Mouse (Mus musculus) liver, embryonic 11.5 days (tissue): Measurements from ENCODE around the gene Tnfrsf22. TPM values are rescaled to one million over a fixed set of nuclear protein-coding genes. Genes with fewer than 3 reads are reported as not detected.
A peak's percentile ranks its signal among the peaks of the same experiment; 100 is the strongest.
"Not testable (repeated sequence)": the region's sequence is repeated elsewhere in the genome, so short reads cannot be mapped to it uniquely, and the experiment has no call there.

Experiments
- ATAC-seq: fragments of 200-750 bp; cut with Nextera tagmentation; replicated peaks from 2 replicates; pipeline ENCODE4 v1.8.0; 2017; ENCODE audit warnings: moderate number of reproducible peaks, mild to moderate bottlenecking, moderate TSS enrichment, moderate library complexity; ENCODE audit not compliant: low FRiP score
- DNase-seq: peaks from one replicate; pipeline ENCODE4 v3.0.0-alpha.2; 2017; ENCODE audit warnings: low spot score
- H3K27ac ChIP-seq: fragments of 300-500 bp; sonication (generic); 2 replicates; pipeline ENCODE4 v1.5.1; 2014; ENCODE audit warnings: mild to moderate bottlenecking, low read depth, low read length, control low read depth
- H3K27me3 ChIP-seq: fragments of 300-500 bp; sonication (generic); replicated peaks from 2 replicates; pipeline ENCODE4 v1.6.1; 2014; ENCODE audit warnings: low read length, mixed read lengths; ENCODE audit not compliant: control insufficient read depth, insufficient read depth
- H3K36me3 ChIP-seq: fragments of 300-500 bp; sonication (generic); 2 replicates; pipeline ENCODE4 v1.6.1; 2014; ENCODE audit warnings: mild to moderate bottlenecking, low read length, moderate library complexity, mixed read lengths; ENCODE audit not compliant: control insufficient read depth, insufficient read depth
- H3K4me1 ChIP-seq: fragments of 300-500 bp; sonication (generic); replicated peaks from 2 replicates; pipeline ENCODE4 v1.6.1; 2014; ENCODE audit warnings: low read length, mixed read lengths; ENCODE audit not compliant: control insufficient read depth, insufficient read depth
- H3K4me2 ChIP-seq: fragments of 300-500 bp; sonication (generic); 2 replicates; pipeline ENCODE4 v1.6.1; 2014; ENCODE audit warnings: mild to moderate bottlenecking, control low read depth, moderate library complexity
- H3K4me3 ChIP-seq: fragments of 300-500 bp; sonication (generic); 2 replicates; pipeline ENCODE4 v1.5.1; 2014; ENCODE audit warnings: low read depth, low read length, control low read depth
- H3K9ac ChIP-seq: fragments of 300-500 bp; sonication (generic); 2 replicates; pipeline ENCODE4 v1.6.1; 2014; ENCODE audit warnings: low read depth, low read length, control low read depth
- H3K9me3 ChIP-seq: fragments of 300-500 bp; sonication (generic); 2 replicates; pipeline ENCODE4 v1.6.1; 2016; ENCODE audit warnings: low read length, inconsistent platforms, mixed read lengths; ENCODE audit not compliant: control insufficient read depth
- WGBS: fragments of 180-500 bp; shearing (Covaris S2); extraction: QIAGEN DNeasy Blood & Tissue Kit; methylation state at CpG from one replicate; pipeline ENCODE4 v1.1.7; 2014; 5-methylcytosine and 5-hydroxymethylcytosine counted together
- polyA plus RNA-seq: library from polyadenylated mRNA; unstranded; fragments of >200 nt; fragmentation: Nextera tagmentation; extraction: Ambion mirVana; gene quantifications from 2 replicates; pipeline ENCODE4 v1.2.1, GENCODE M21; 2014

Tnfrsf22 gene
- polyA plus RNA-seq, 1 experiment from 2014 or later: 2.6 TPM

GRCm38 (mm10) chr7:143663470-143663869 lies 14.0 kb upstream of the Tnfrsf22 start:
- no peak overlapping the region for H3K4me2 ChIP-seq
- ATAC-seq (no peak), DNase-seq (no peak)
- no peak overlapping the region for H3K27ac ChIP-seq
- no peaks in the 10 kb centered on the region for H3K27me3 ChIP-seq
- no peaks in the 10 kb centered on the region for H3K36me3 ChIP-seq
- H3K4me1 ChIP-seq: no peaks in the 10 kb centered on the region
- H3K9me3 ChIP-seq: no peaks in the 10 kb centered on the region
- WGBS: 76% methylated on average over 2 of the region's 2 CpGs
- H3K9ac ChIP-seq: no peak overlapping the region
- H3K4me3 ChIP-seq: no peak overlapping the region

- Histone ChIP-seq H3K36me3 (no peaks in the 10 kb centered on the region), H3K9me3 (no peaks in the 10 kb centered on the region), H3K4me3 (no peak overlapping the region), H3K27me3 (no peaks in the 10 kb centered on the region), H3K9ac (no peak overlapping the region), H3K4me1 (no peaks in the 10 kb centered on the region), H3K27ac (no peak overlapping the region), H3K4me2 (no peak overlapping the region)
- ATAC-seq (no peak), DNase-seq (no peak)
These were observed 11.3 kb upstream of the Tnfrsf22 start for GRCm38 (mm10) chr7:143660797-143661196.

GRCm38 (mm10) chr7:143649769-143650346 lies 397 bp upstream of the Tnfrsf22 start:
- ATAC-seq, DNase-seq, H3K27ac ChIP-seq, H3K9me3 ChIP-seq, H3K4me1 ChIP-seq, H3K27me3 ChIP-seq, H3K9ac ChIP-seq, H3K36me3 ChIP-seq: not testable (repeated sequence)
- H3K4me3 ChIP-seq: 0 out of 2 replicates have a peak overlapping the region, but pooled peaks have one; percentile 63
- 57% methylated on average over 10 of the region's 10 CpGs for WGBS
- peak overlapping the region; percentile 93 for H3K4me2 ChIP-seq

GRCm38 (mm10) chr7:143643949-143644348 lies 5.5 kb downstream of the Tnfrsf22 start:
- H3K27me3 ChIP-seq, H3K4me1 ChIP-seq, H3K4me2 ChIP-seq, H3K9me3 ChIP-seq, DNase-seq, H3K9ac ChIP-seq, ATAC-seq, H3K4me3 ChIP-seq, H3K27ac ChIP-seq, H3K36me3 ChIP-seq: not testable (repeated sequence)
- 73% methylated on average over 2 of the region's 2 CpGs for WGBS

GRCm38 (mm10) chr7:143636674-143637073 lies 12.8 kb downstream of the Tnfrsf22 start:
- Histone ChIP-seq H3K9me3 (no peaks in the 10 kb centered on the region), H3K4me2 (no peak overlapping the region), H3K4me1 (no peaks in the 10 kb centered on the region), H3K27ac (no peak overlapping the region), H3K36me3 (no peaks in the 10 kb centered on the region), H3K4me3 (no peak overlapping the region), H3K27me3 (no peaks in the 10 kb centered on the region), H3K9ac (no peak overlapping the region)
- DNase-seq (no peak), ATAC-seq (no peak)
- 76% methylated on average over 1 of the region's 1 CpGs for WGBS

- no peak overlapping the region for H3K27ac ChIP-seq
- 61% methylated on average over 2 of the region's 2 CpGs for WGBS
- no peak overlapping the region for H3K9ac ChIP-seq
- no peaks in the 10 kb centered on the region for H3K27me3 ChIP-seq
- H3K4me3 ChIP-seq: no peak overlapping the region
- H3K4me2 ChIP-seq: no peak overlapping the region
- H3K9me3 ChIP-seq: no peaks in the 10 kb centered on the region
- DNase-seq: no peak
- no peak for ATAC-seq
- no peaks in the 10 kb centered on the region for H3K36me3 ChIP-seq
- no peaks in the 10 kb centered on the region for H3K4me1 ChIP-seq
These were observed 18.0 kb downstream of the Tnfrsf22 start for GRCm38 (mm10) chr7:143631503-143631902.

- 50% methylated on average over 1 of the region's 1 CpGs for WGBS
- no peak overlapping the region for H3K4me3 ChIP-seq
- no peaks in the 10 kb centered on the region for H3K9me3 ChIP-seq
- H3K27me3 ChIP-seq: no peaks in the 10 kb centered on the region
- H3K27ac ChIP-seq: no peak overlapping the region
- no peak overlapping the region for H3K4me2 ChIP-seq
- ATAC-seq: no peak
- DNase-seq: no peak
- H3K36me3 ChIP-seq: no peaks in the 10 kb centered on the region
- no peak overlapping the region for H3K9ac ChIP-seq
- no peaks in the 10 kb centered on the region for H3K4me1 ChIP-seq
These were observed 20.0 kb downstream of the Tnfrsf22 start for GRCm38 (mm10) chr7:143629501-143629900.

GRCm38 (mm10) chr7:143628540-143628939 lies 20.9 kb downstream of the Tnfrsf22 start, which contains the start of gene Tnfrsf26:
TSS of gene Tnfrsf26 (minus strand) at chr7:143628722.
- no peak within 1 kb of the TSS for H3K27ac ChIP-seq
- H3K4me3 ChIP-seq: no peak within 1 kb of the TSS
- H3K36me3 ChIP-seq: no peaks in the 10 kb centered on the region
- H3K4me2 ChIP-seq: no peak within 1 kb of the TSS
- no peak for DNase-seq
- H3K27me3 ChIP-seq: no peaks in the 10 kb centered on the region
- no peak for ATAC-seq
- no peaks in the 10 kb centered on the region for H3K4me1 ChIP-seq
- WGBS: 96% methylated on average over 1 of the region's 1 CpGs
- no peaks in the 10 kb centered on the region for H3K9me3 ChIP-seq
- H3K9ac ChIP-seq: no peak within 1 kb of the TSS

- H3K27ac ChIP-seq: no peak overlapping the region
These were observed 21.7 kb downstream of the Tnfrsf22 start for GRCm38 (mm10) chr7:143627555-143628286.

More at GRCm38 (mm10) chr7:143627555-143628286, 21.7 kb downstream of the Tnfrsf22 start:
- 40% methylated on average over 10 of the region's 10 CpGs for WGBS
- H3K36me3 ChIP-seq: no peaks in the 10 kb centered on the region
- no peak for DNase-seq
- no peaks in the 10 kb centered on the region for H3K27me3 ChIP-seq
- H3K4me1 ChIP-seq: no peaks in the 10 kb centered on the region
- H3K4me2 ChIP-seq: no peak overlapping the region
- 0 out of 2 replicates have a peak, but pooled peaks have one; percentile 57 for ATAC-seq
- no peak overlapping the region for H3K4me3 ChIP-seq
- no peaks in the 10 kb centered on the region for H3K9me3 ChIP-seq
- H3K9ac ChIP-seq: no peak overlapping the region
